Mouse (Mus musculus) megakaryocyte-erythroid progenitor cell, adult 5 weeks (primary cell): ENCODE measurements around the gene Fli1. TPM values are rescaled to one million over a fixed set of nuclear protein-coding genes. Genes with fewer than 3 reads are reported as not detected.

Experiments used
- polyA plus RNA-seq: library from polyadenylated mRNA; stranded (reverse); fragments of >175 nt; gene quantifications from 2 replicates; pipeline ENCODE4 v1.2.3, GENCODE M21; 2012

The Fli1 gene
- polyA plus RNA-seq = 32.1 and 42.1 TPM in 2 replicates

DNA sequence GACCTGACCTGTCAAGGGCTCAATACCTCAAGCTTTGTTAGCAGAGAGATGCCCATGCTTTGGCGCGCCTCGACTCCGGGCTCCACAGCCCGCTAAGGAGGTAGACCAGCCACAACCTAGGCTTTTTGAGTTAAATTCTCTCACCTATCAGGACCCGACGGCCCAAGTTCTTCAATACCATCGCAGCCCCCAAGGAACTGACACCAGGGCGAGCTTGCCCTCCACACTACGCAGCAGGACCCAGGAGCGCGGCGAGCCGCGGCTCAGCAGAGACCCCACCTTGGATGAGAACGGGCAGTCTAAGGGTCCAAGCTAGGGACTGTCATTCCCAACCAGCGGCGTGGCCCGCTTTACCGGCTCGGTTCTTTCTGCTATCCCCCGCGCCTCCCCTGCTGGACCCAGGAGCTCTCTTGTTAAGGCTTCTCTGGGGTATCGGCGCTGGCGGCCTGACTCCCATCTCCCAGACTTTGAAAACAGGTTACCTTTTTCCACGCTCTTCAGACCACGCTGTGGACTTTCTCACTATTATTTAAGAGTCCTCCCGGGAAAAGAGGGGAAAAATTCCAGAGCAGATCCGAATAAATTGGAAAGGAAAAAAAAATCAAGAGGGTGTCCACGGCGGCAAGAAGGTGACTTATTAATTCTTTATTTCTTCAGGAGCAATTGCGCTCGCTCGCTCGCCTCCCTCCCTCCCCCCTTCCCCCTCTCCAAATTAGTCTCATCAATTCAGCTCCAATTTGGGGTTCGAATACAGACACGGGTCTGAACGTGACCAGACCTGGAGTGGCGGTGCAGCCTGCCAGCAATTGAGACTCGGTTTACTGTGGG lies at the start of gene Fli1:
Gene Fli1, minus strand, starts transcription at position 650 of the 828 bp plus-strand sequence.

Other genes starting within 250 kb of the Fli1 start
- 0.84 and 1.5 TPM in 2 replicates for gene Kcnj5, start 198.5 kb downstream of the Fli1 start, polyA plus RNA-seq
- not detected in 2 replicates for gene Kcnj1, start 170.4 kb downstream of the Fli1 start, polyA plus RNA-seq
- 5.1 and 5.4 TPM in 2 replicates for gene Ets1, start 93.4 kb upstream of the Fli1 start, polyA plus RNA-seq